Mouse (Mus musculus) embryonic facial prominence, embryonic 12.5 days (tissue): ENCODE measurements around the gene Galk1. TPM values are rescaled to one million over a fixed set of nuclear protein-coding genes. Genes with fewer than 3 reads are reported as not detected.

ENCODE experiments used
- ATAC-seq: fragments of 200-750 bp; cut with Nextera tagmentation; 2 replicates; pipeline ENCODE4 v1.8.0; 2017; ENCODE audit not compliant: insufficient number of reproducible peaks, insufficient read depth, low FRiP score, low TSS enrichment
- H3K27ac ChIP-seq: fragments of 300-500 bp; sonication (generic); 2 replicates; pipeline ENCODE4 v1.5.1; 2016; ENCODE audit warnings: mild to moderate bottlenecking
- H3K27me3 ChIP-seq: fragments of 300-500 bp; sonication (generic); 2 replicates; pipeline ENCODE4 v1.6.1; 2016; ENCODE audit warnings: mild to moderate bottlenecking, moderate library complexity
- H3K36me3 ChIP-seq: fragments of 300-500 bp; sonication (generic); 2 replicates; pipeline ENCODE4 v1.6.1; 2016; ENCODE audit warnings: mild to moderate bottlenecking
- H3K4me1 ChIP-seq: fragments of 300-500 bp; sonication (generic); 2 replicates; pipeline ENCODE4 v1.6.1; 2016
- H3K4me2 ChIP-seq: fragments of 300-500 bp; sonication (generic); replicated peaks from 2 replicates; pipeline ENCODE4 v1.6.1; 2016; ENCODE audit warnings: mild to moderate bottlenecking, moderate library complexity
- H3K4me3 ChIP-seq: fragments of 300-500 bp; sonication (generic); 2 replicates; pipeline ENCODE4 v1.5.1; 2016; ENCODE audit warnings: mild to moderate bottlenecking
- H3K9ac ChIP-seq: fragments of 300-500 bp; sonication (generic); 2 replicates; pipeline ENCODE4 v1.6.1; 2016; ENCODE audit warnings: mild to moderate bottlenecking, moderate library complexity
- H3K9me3 ChIP-seq: fragments of 300-500 bp; sonication (generic); 2 replicates; pipeline ENCODE4 v1.6.1; 2016; ENCODE audit warnings: mild to moderate bottlenecking, moderate library complexity
- WGBS: fragments of 180-500 bp; shearing (Covaris S2); methylation state at CpG from one replicate; pipeline ENCODE4 v1.1.7; 2016; 5-methylcytosine and 5-hydroxymethylcytosine counted together
- polyA plus RNA-seq: library from polyadenylated mRNA; unstranded; fragments of >200 nt; fragmentation: Nextera tagmentation; extraction: Ambion mirVana; gene quantifications from 2 replicates; pipeline ENCODE4 v1.2.1, GENCODE M21; 2016

The Galk1 gene
- polyA plus RNA-seq, 1 experiment from 2014 or later, result 165 TPM

GRCm38 (mm10) chr11:116007095-116007850 lies 5.2 kb downstream of the Galk1 start:
- Histone ChIP-seq H3K4me3 (no peak overlapping the region), H3K9ac (no peak overlapping the region), H3K4me1 (peaks cover 21% of the 10 kb centered on the region), H3K27me3 (no peaks in the 10 kb centered on the region), H3K4me2 (no peak overlapping the region), H3K27ac (no peak overlapping the region), H3K9me3 (no peaks in the 10 kb centered on the region), H3K36me3 (peaks cover 31% of the 10 kb centered on the region)
- ATAC-seq, result no peak
- WGBS, result 89% methylated on average over 28 of the region's 28 CpGs

- H3K9ac ChIP-seq, result no peak overlapping the region; the same call in 1 of the 2 replicates
- peak; percentile 12; the same call in 1 of the 2 replicates for ATAC-seq
- 0 out of 2 replicates have a peak overlapping the region, but pooled peaks have one; percentile 31 for H3K27ac ChIP-seq
- H3K9me3 ChIP-seq, result no peaks in the 10 kb centered on the region
- peak overlapping the region; percentile 26 for H3K4me3 ChIP-seq
- 64% methylated on average over 9 of the region's 9 CpGs for WGBS
- H3K36me3 ChIP-seq, result peaks cover 31% of the 10 kb centered on the region
- H3K4me1 ChIP-seq, result peaks cover 12% of the 10 kb centered on the region
- peak overlapping the region; percentile 51 for H3K4me2 ChIP-seq
- H3K27me3 ChIP-seq, result no peaks in the 10 kb centered on the region; the same call in 1 of the 2 replicates
Observed at GRCm38 (mm10) chr11:116005701-116006419, 6.7 kb downstream of the Galk1 start.

- Histone ChIP-seq H3K9me3 (no peaks in the 10 kb centered on the region), H3K4me3 (peak overlapping the region; percentile 26), H3K9ac (peak overlapping the region; percentile 37; the same call in 1 of the 2 replicates), H3K27me3 (peaks cover 2% of the 10 kb centered on the region; the same call in 1 of the 2 replicates), H3K4me2 (peak overlapping the region; percentile 51), H3K4me1 (peaks cover 17% of the 10 kb centered on the region), H3K27ac (peak overlapping the region; percentile 31; the same call in 1 of the 2 replicates), H3K36me3 (peaks cover 26% of the 10 kb centered on the region)
- peak; percentile 43; the same call in 1 of the 2 replicates for ATAC-seq
- WGBS, result 6% methylated on average over 54 of the region's 54 CpGs
Observed at GRCm38 (mm10) chr11:116004840-116005700, 7.4 kb downstream of the Galk1 start.

- 0 out of 2 replicates have a peak overlapping the region, but pooled peaks have one; percentile 31 for H3K27ac ChIP-seq
- peaks cover 17% of the 10 kb centered on the region for H3K4me1 ChIP-seq
- H3K9me3 ChIP-seq, result no peaks in the 10 kb centered on the region
- no peak for ATAC-seq
- H3K9ac ChIP-seq, result peak overlapping the region; percentile 37; the same call in 1 of the 2 replicates
- H3K4me2 ChIP-seq, result peak overlapping the region; percentile 51
- WGBS, result 39% methylated on average over 8 of the region's 8 CpGs
- H3K36me3 ChIP-seq, result peaks cover 18% of the 10 kb centered on the region; the same call in 1 of the 2 replicates
- H3K4me3 ChIP-seq, result peak overlapping the region; percentile 26
- peaks cover 2% of the 10 kb centered on the region; the same call in 1 of the 2 replicates for H3K27me3 ChIP-seq
Observed at GRCm38 (mm10) chr11:116004186-116004823, 8.2 kb downstream of the Galk1 start.

GRCm38 (mm10) chr11:116002894-116003293 lies 9.6 kb downstream of the Galk1 start:
- no peak overlapping the region for H3K9ac ChIP-seq
- peaks cover 2% of the 10 kb centered on the region; the same call in 1 of the 2 replicates for H3K27me3 ChIP-seq
- 91% methylated on average over 3 of the region's 3 CpGs for WGBS
- no peak overlapping the region for H3K4me3 ChIP-seq
- no peaks in the 10 kb centered on the region for H3K9me3 ChIP-seq
- peaks cover 9% of the 10 kb centered on the region; the same call in 1 of the 2 replicates for H3K36me3 ChIP-seq
- H3K4me1 ChIP-seq, result peaks cover 17% of the 10 kb centered on the region
- H3K27ac ChIP-seq, result no peak overlapping the region
- no peak overlapping the region for H3K4me2 ChIP-seq
- ATAC-seq, result no peak

GRCm38 (mm10) chr11:116001725-116002124 lies 10.8 kb downstream of the Galk1 start:
- no peak overlapping the region for H3K4me2 ChIP-seq
- H3K9me3 ChIP-seq, result no peaks in the 10 kb centered on the region
- H3K27me3 ChIP-seq, result peaks cover 2% of the 10 kb centered on the region; the same call in 1 of the 2 replicates
- no peak overlapping the region for H3K4me3 ChIP-seq
- ATAC-seq, result no peak
- peaks cover 17% of the 10 kb centered on the region for H3K4me1 ChIP-seq
- no peak overlapping the region for H3K27ac ChIP-seq
- H3K36me3 ChIP-seq, result no peaks in the 10 kb centered on the region
- H3K9ac ChIP-seq, result no peak overlapping the region
- 73% methylated on average over 6 of the region's 6 CpGs for WGBS

GRCm38 (mm10) chr11:116000607-116001006 lies 11.9 kb downstream of the Galk1 start:
- H3K27me3 ChIP-seq, result peaks cover 2% of the 10 kb centered on the region; the same call in 1 of the 2 replicates
- H3K9me3 ChIP-seq, result no peaks in the 10 kb centered on the region
- no peaks in the 10 kb centered on the region for H3K36me3 ChIP-seq
- no peak overlapping the region for H3K4me3 ChIP-seq
- no peak overlapping the region for H3K9ac ChIP-seq
- H3K4me1 ChIP-seq, result peaks cover 15% of the 10 kb centered on the region
- no peak overlapping the region for H3K4me2 ChIP-seq
- 25% methylated on average over 10 of the region's 10 CpGs for WGBS
- no peak overlapping the region for H3K27ac ChIP-seq
- no peak for ATAC-seq

GRCm38 (mm10) chr11:115999538-116000143 lies 12.9 kb downstream of the Galk1 start:
- H3K9me3 ChIP-seq, result no peaks in the 10 kb centered on the region
- H3K4me1 ChIP-seq, result peaks cover 7% of the 10 kb centered on the region; the same call in 1 of the 2 replicates
- 18% methylated on average over 14 of the region's 14 CpGs for WGBS
- ATAC-seq, result no peak
- no peak overlapping the region for H3K9ac ChIP-seq
- peaks cover 2% of the 10 kb centered on the region; the same call in 1 of the 2 replicates for H3K27me3 ChIP-seq
- no peak overlapping the region for H3K4me2 ChIP-seq
- H3K4me3 ChIP-seq, result no peak overlapping the region
- no peak overlapping the region for H3K27ac ChIP-seq
- H3K36me3 ChIP-seq, result no peaks in the 10 kb centered on the region

- Histone ChIP-seq H3K4me2 (no peak overlapping the region), H3K4me1 (peaks cover 5% of the 10 kb centered on the region; the same call in 1 of the 2 replicates), H3K36me3 (no peaks in the 10 kb centered on the region), H3K9me3 (no peaks in the 10 kb centered on the region), H3K4me3 (no peak overlapping the region), H3K27ac (no peak overlapping the region), H3K27me3 (peaks cover 2% of the 10 kb centered on the region; the same call in 1 of the 2 replicates), H3K9ac (no peak overlapping the region)
- ATAC-seq, result no peak
- 83% methylated on average over 7 of the region's 7 CpGs for WGBS
Observed at GRCm38 (mm10) chr11:115999027-115999426, 13.5 kb downstream of the Galk1 start.

- Histone ChIP-seq H3K4me3 (no peak overlapping the region), H3K4me2 (no peak overlapping the region), H3K36me3 (no peaks in the 10 kb centered on the region), H3K27ac (no peak overlapping the region), H3K27me3 (peaks cover 2% of the 10 kb centered on the region; the same call in 1 of the 2 replicates), H3K4me1 (peaks cover 5% of the 10 kb centered on the region; the same call in 1 of the 2 replicates), H3K9ac (no peak overlapping the region), H3K9me3 (no peaks in the 10 kb centered on the region)
- ATAC-seq, result no peak
- WGBS, result 70% methylated on average over 5 of the region's 5 CpGs
Observed at GRCm38 (mm10) chr11:115997662-115998061, 14.9 kb downstream of the Galk1 start.
